8 mouse cellular contexts compared by ENCODE assay signal in genomic region chr3:89251365-89251895, GRCm38 (mm10). TPM values are rescaled to one million over a fixed set of nuclear protein-coding genes. Genes with fewer than 3 reads are reported as not detected.
A peak's percentile ranks its signal among the peaks of the same experiment; 100 is the strongest.
DNase-seq lines count a peak whose midpoint lies in the region; ATAC-seq and TF ChIP-seq lines count a peak whose summit lies in the region.

No protein-coding gene starts in this region.

- H3K4me3 ChIP-seq in heart, embryonic 10.5 days, result peak overlapping the region; percentile 46
- peak overlapping the region; percentile 17; the same call in 1 of the 2 replicates for H3K4me3 ChIP-seq in kidney, adult 2 months (ENCODE audit: insufficient read depth, low read depth, low read length)
- 0 out of 2 replicates have a peak overlapping the region, but pooled peaks have one; percentile 2 for H3K4me3 ChIP-seq in lung, postnatal 0 days (ENCODE audit: low read depth, low read length)

- no peaks in the 10 kb centered on the region for H3K9me3 ChIP-seq in heart, embryonic 10.5 days
- no peaks in the 10 kb centered on the region for H3K9me3 ChIP-seq in lung, postnatal 0 days (ENCODE audit: low read length)

- H3K4me2 ChIP-seq in lung, postnatal 0 days (replicated peaks; ENCODE audit: low read depth, low read length), result peak overlapping the region; percentile 46

- peak; percentile 67 for DNase-seq in CD4-positive, CD25-positive, alpha-beta regulatory T cell, adult 2 months (ENCODE audit: low read depth, low spot score)
- DNase-seq in T-cell, adult 2 months (ENCODE audit: low spot score), result peak; percentile 49
- no peak for DNase-seq in heart, embryonic 10.5 days (ENCODE audit: low spot score)
- DNase-seq in kidney, adult 2 months, result peak; percentile 90
- DNase-seq in lung, postnatal 0 days (ENCODE audit: low spot score), result peak; percentile 79
- peak; percentile 63 for DNase-seq in skeletal muscle tissue, adult 2 months (ENCODE audit: low read depth, low spot score)
- DNase-seq in adipocyte (ENCODE audit: low spot score), result no peak
- no peak for DNase-seq in left cerebral cortex, adult 9 months (ENCODE audit: low spot score in 2 of 2)

- 5% methylated on average over 17 of the region's 17 CpGs for WGBS in heart, embryonic 10.5 days
- 11% methylated on average over 17 of the region's 17 CpGs for WGBS in kidney, adult 2 months
- WGBS in lung, postnatal 0 days, result 2% methylated on average over 17 of the region's 17 CpGs

- H3K27me3 ChIP-seq in heart, embryonic 10.5 days (ENCODE audit: insufficient read depth, poor library complexity, severe bottlenecking), result peaks cover 11% of the 10 kb centered on the region
- no peaks in the 10 kb centered on the region for H3K27me3 ChIP-seq in kidney, adult 2 months (replicated peaks; ENCODE audit: control insufficient read depth, insufficient read depth, low read length)
- no peaks in the 10 kb centered on the region for H3K27me3 ChIP-seq in lung, postnatal 0 days (replicated peaks; ENCODE audit: insufficient read depth, low read length)

- H3K27ac ChIP-seq in heart, embryonic 10.5 days, result peak overlapping the region; percentile 76
- peak overlapping the region; percentile 81 for H3K27ac ChIP-seq in kidney, adult 2 months (ENCODE audit: insufficient read depth, low read depth, low read length)
- peak overlapping the region; percentile 85 for H3K27ac ChIP-seq in lung, postnatal 0 days (ENCODE audit: low read length)

- TF ChIP-seq EP300 in lung, postnatal 0 days (IDR thresholded peaks at IDR 0.05), result peak; percentile 92

- H3K9ac ChIP-seq in lung, postnatal 0 days (replicated peaks; ENCODE audit: low read depth), result no peak overlapping the region

- peaks cover 24% of the 10 kb centered on the region for H3K36me3 ChIP-seq in heart, embryonic 10.5 days
- H3K36me3 ChIP-seq in kidney, adult 2 months (ENCODE audit: control insufficient read depth, insufficient read depth, low read length), result no peaks in the 10 kb centered on the region
- no peaks in the 10 kb centered on the region for H3K36me3 ChIP-seq in lung, postnatal 0 days (ENCODE audit: insufficient read depth, low read length)

- no peak for TF ChIP-seq POLR2A in kidney, adult 2 months (IDR thresholded peaks at IDR 0.05; ENCODE audit: low read depth, low read length)

- H3K4me1 ChIP-seq in heart, embryonic 10.5 days, result peaks cover 41% of the 10 kb centered on the region
- H3K4me1 ChIP-seq in kidney, adult 2 months (ENCODE audit: control insufficient read depth, insufficient read depth, low read length), result peaks cover 6% of the 10 kb centered on the region; the same call in 1 of the 2 replicates
- H3K4me1 ChIP-seq in lung, postnatal 0 days (ENCODE audit: insufficient read depth, low read depth, low read length), result peaks cover 25% of the 10 kb centered on the region

- no peak for TF ChIP-seq CTCF in kidney, adult 2 months (conservative IDR thresholded peaks at IDR 0.05; ENCODE audit: insufficient read depth, insufficient read length, low read depth, low read length)
- TF ChIP-seq CTCF in lung, postnatal 0 days (IDR thresholded peaks at IDR 0.05), result peak; percentile 10; the same call in 1 of the 2 replicates

- peak; percentile 90 for ATAC-seq in lung, postnatal 0 days

RNA-seq across cellular contexts. Expression of gene Trim46, which starts 5.3 kb away (rescaled TPM):
- 0.79 and 1.9 TPM in 2 replicates for polyA plus RNA-seq in heart, embryonic 10.5 days (2016; fragmentation: Nextera tagmentation; extraction: Ambion mirVana)
- polyA plus RNA-seq in kidney, adult 2 months (2012; rRNA removed), result 9.1 and 10.5 TPM in 2 replicates
- polyA plus RNA-seq in lung, postnatal 0 days (2015; fragmentation: Nextera tagmentation; extraction: Ambion mirVana), result 1.8 and 2.1 TPM in 2 replicates

RNA-seq across cellular contexts. Expression of gene Krtcap2, which starts 5.7 kb away (rescaled TPM):
- 244 and 260 TPM in 2 replicates for polyA plus RNA-seq in heart, embryonic 10.5 days (2016; fragmentation: Nextera tagmentation; extraction: Ambion mirVana)
- polyA plus RNA-seq in kidney, adult 2 months (2012; rRNA removed), result 142 and 173 TPM in 2 replicates
- 282 and 309 TPM in 2 replicates for polyA plus RNA-seq in lung, postnatal 0 days (2015; fragmentation: Nextera tagmentation; extraction: Ambion mirVana)

RNA-seq across cellular contexts. Expression of gene Dpm3, which starts 7.7 kb away (rescaled TPM):
- polyA plus RNA-seq in heart, embryonic 10.5 days (2016; fragmentation: Nextera tagmentation; extraction: Ambion mirVana), result 76.7 and 86.0 TPM in 2 replicates
- 431 and 562 TPM in 2 replicates for polyA plus RNA-seq in kidney, adult 2 months (2012; rRNA removed)
- polyA plus RNA-seq in lung, postnatal 0 days (2015; fragmentation: Nextera tagmentation; extraction: Ambion mirVana), result 125 and 136 TPM in 2 replicates

RNA-seq across cellular contexts. Expression of gene Slc50a1, which starts 18.9 kb away (rescaled TPM):
- polyA plus RNA-seq in heart, embryonic 10.5 days (2016; fragmentation: Nextera tagmentation; extraction: Ambion mirVana), result 39.9 and 42.4 TPM in 2 replicates
- polyA plus RNA-seq in kidney, adult 2 months (2012; rRNA removed), result 109 and 110 TPM in 2 replicates
- 95.7 and 96.4 TPM in 2 replicates for polyA plus RNA-seq in lung, postnatal 0 days (2015; fragmentation: Nextera tagmentation; extraction: Ambion mirVana)

RNA-seq across cellular contexts. Expression of gene Muc1, which starts 22.6 kb away (rescaled TPM):
- 0.11 and 0.16 TPM in 2 replicates for polyA plus RNA-seq in heart, embryonic 10.5 days (2016; fragmentation: Nextera tagmentation; extraction: Ambion mirVana)
- 45.9 and 53.8 TPM in 2 replicates for polyA plus RNA-seq in kidney, adult 2 months (2012; rRNA removed)
- 300 and 307 TPM in 2 replicates for polyA plus RNA-seq in lung, postnatal 0 days (2015; fragmentation: Nextera tagmentation; extraction: Ambion mirVana)

Comparison
In these comparisons a context has a peak if more than half of its experiments do, and no peak if none do; other contexts are left out.
1. DNase-seq: peak in CD4-positive, CD25-positive, alpha-beta regulatory T cell, adult 2 months (single experiment), T-cell, adult 2 months (single experiment), kidney, adult 2 months (single experiment), lung, postnatal 0 days (single experiment) and skeletal muscle tissue, adult 2 months (single experiment); none in heart, embryonic 10.5 days (single experiment), adipocyte (single experiment) and left cerebral cortex, adult 9 months (0 of 2).
2. Peak in every context shown above with its lines, with median percentiles within 50 percentile points of each other: H3K27ac ChIP-seq and H3K4me3 ChIP-seq.